Mouse (Mus musculus) midbrain, embryonic 16.5 days (tissue): ENCODE measurements around the gene Abcc3. TPM values are rescaled to one million over a fixed set of nuclear protein-coding genes. Genes with fewer than 3 reads are reported as not detected.

Experiments used
- ATAC-seq: fragments of 200-750 bp; cut with Nextera tagmentation; 2 replicates; pipeline ENCODE4 v1.8.0; 2017; ENCODE audit warnings: moderate TSS enrichment
- H3K27ac ChIP-seq: fragments of 300-500 bp; sonication (generic); 2 replicates; pipeline ENCODE4 v1.5.1; 2014; ENCODE audit warnings: mild to moderate bottlenecking, low read length, mixed read lengths
- H3K27me3 ChIP-seq: fragments of 300-500 bp; sonication (generic); 2 replicates; pipeline ENCODE4 v1.6.1; 2014; ENCODE audit warnings: low read depth, low read length, mixed read lengths; ENCODE audit not compliant: control insufficient read depth, insufficient read depth
- H3K36me3 ChIP-seq: fragments of 300-500 bp; sonication (generic); 2 replicates; pipeline ENCODE4 v1.6.1; 2014; ENCODE audit warnings: mild to moderate bottlenecking, low read length, moderate library complexity, mixed read lengths; ENCODE audit not compliant: control insufficient read depth, insufficient read depth
- H3K4me1 ChIP-seq: fragments of 300-500 bp; sonication (generic); 2 replicates; pipeline ENCODE4 v1.6.1; 2014; ENCODE audit warnings: mild to moderate bottlenecking, low read length, mixed read lengths; ENCODE audit not compliant: control insufficient read depth, insufficient read depth
- H3K4me2 ChIP-seq: fragments of 300-500 bp; sonication (generic); 2 replicates; pipeline ENCODE4 v1.6.1; 2014; ENCODE audit warnings: mild to moderate bottlenecking, low read length, mixed read lengths
- H3K4me3 ChIP-seq: fragments of 300-500 bp; sonication (generic); 2 replicates; pipeline ENCODE4 v1.5.1; 2014; ENCODE audit warnings: low read depth, mild to moderate bottlenecking, low read length, moderate library complexity, mixed read lengths
- H3K9ac ChIP-seq: fragments of 300-500 bp; sonication (generic); 2 replicates; pipeline ENCODE4 v1.6.1; 2014; ENCODE audit warnings: low read depth, low read length, mixed read lengths
- H3K9me3 ChIP-seq: fragments of 300-500 bp; sonication (generic); replicated peaks from 2 replicates; pipeline ENCODE4 v1.6.1; 2014; ENCODE audit warnings: mild to moderate bottlenecking, low read length, mixed read lengths; ENCODE audit not compliant: control insufficient read depth, poor library complexity, severe bottlenecking
- WGBS: fragments of 180-500 bp; shearing (Covaris S2); extraction: QIAGEN DNeasy Blood & Tissue Kit; methylation state at CpG from one replicate; pipeline ENCODE4 v1.1.7; 2014; 5-methylcytosine and 5-hydroxymethylcytosine counted together
- polyA plus RNA-seq: library from polyadenylated mRNA; unstranded; fragments of >200 nt; fragmentation: Nextera tagmentation; extraction: Ambion mirVana; gene quantifications from 2 replicates; pipeline ENCODE4 v1.2.1, GENCODE M21; 2015

The Abcc3 gene
- 0.57 and 0.92 TPM in 2 replicates for polyA plus RNA-seq

- Histone ChIP-seq H3K9ac (no peak within 1 kb of the TSS), H3K4me3 (peak within 1 kb of the TSS; percentile 1; the same call in 1 of the 2 replicates), H3K27ac (no peak within 1 kb of the TSS), H3K4me2 (peak within 1 kb of the TSS; percentile 25), H3K9me3 (no peaks in the 10 kb centered on the region), H3K4me1 (no peaks in the 10 kb centered on the region), H3K27me3 (0 out of 2 replicates have a peak, but pooled peaks cover 3% of the 10 kb centered on the region), H3K36me3 (no peaks in the 10 kb centered on the region)
- 15% methylated on average over 20 of the region's 20 CpGs for WGBS
- no peak for ATAC-seq
These were observed at the start of gene Abcc3 for GRCm38 (mm10) chr11:94392672-94393109. TSS of gene Abcc3 (minus strand) at chr11:94392997.

GRCm38 (mm10) chr11:94441752-94442151 is 49.0 kb upstream of the Abcc3 start:
- no peak overlapping the region for H3K4me3 ChIP-seq

GRCm38 (mm10) chr11:94441122-94441521 is 48.3 kb upstream of the Abcc3 start:
- no peak overlapping the region for H3K9ac ChIP-seq
- H3K4me2 ChIP-seq: no peak overlapping the region
- H3K36me3 ChIP-seq: peaks cover 19% of the 10 kb centered on the region
- no peak overlapping the region for H3K4me3 ChIP-seq
- WGBS: 24% methylated on average over 7 of the region's 7 CpGs
- peaks cover 33% of the 10 kb centered on the region for H3K4me1 ChIP-seq
- H3K9me3 ChIP-seq: no peaks in the 10 kb centered on the region
- H3K27me3 ChIP-seq: no peaks in the 10 kb centered on the region
- peak; percentile 44; the same call in 1 of the 2 replicates for ATAC-seq
- peak overlapping the region; percentile 61 for H3K27ac ChIP-seq

More at GRCm38 (mm10) chr11:94441752-94442151, 49.0 kb upstream of the Abcc3 start:
- Histone ChIP-seq H3K4me2 (no peak overlapping the region), H3K27me3 (no peaks in the 10 kb centered on the region), H3K4me1 (peaks cover 33% of the 10 kb centered on the region), H3K36me3 (peaks cover 19% of the 10 kb centered on the region), H3K9ac (no peak overlapping the region), H3K27ac (0 out of 2 replicates have a peak overlapping the region, but pooled peaks have one; percentile 41), H3K9me3 (no peaks in the 10 kb centered on the region)
- WGBS: 52% methylated on average over 9 of the region's 9 CpGs
- ATAC-seq: no peak

GRCm38 (mm10) chr11:94440421-94440820 is 47.6 kb upstream of the Abcc3 start:
- Histone ChIP-seq H3K9ac (no peak overlapping the region), H3K9me3 (no peaks in the 10 kb centered on the region), H3K4me2 (no peak overlapping the region), H3K4me3 (no peak overlapping the region), H3K27me3 (no peaks in the 10 kb centered on the region), H3K27ac (no peak overlapping the region; the same call in 1 of the 2 replicates), H3K4me1 (peaks cover 32% of the 10 kb centered on the region), H3K36me3 (peaks cover 19% of the 10 kb centered on the region)
- 0 out of 2 replicates have a peak, but pooled peaks have one; percentile 10 for ATAC-seq
- 48% methylated on average over 6 of the region's 6 CpGs for WGBS

- H3K27ac ChIP-seq: 0 out of 2 replicates have a peak overlapping the region, but pooled peaks have one; percentile 18
- no peaks in the 10 kb centered on the region for H3K27me3 ChIP-seq
- peaks cover 18% of the 10 kb centered on the region for H3K36me3 ChIP-seq
- ATAC-seq: no peak
- no peak overlapping the region for H3K4me2 ChIP-seq
- no peaks in the 10 kb centered on the region for H3K9me3 ChIP-seq
- no peak overlapping the region for H3K9ac ChIP-seq
- no peak overlapping the region for H3K4me3 ChIP-seq
- WGBS: 30% methylated on average over 8 of the region's 9 CpGs
- peaks cover 18% of the 10 kb centered on the region for H3K4me1 ChIP-seq
These were observed 36.3 kb upstream of the Abcc3 start for GRCm38 (mm10) chr11:94429011-94429651.

- H3K4me2 ChIP-seq: no peak overlapping the region
- no peaks in the 10 kb centered on the region for H3K9me3 ChIP-seq
- peaks cover 15% of the 10 kb centered on the region for H3K36me3 ChIP-seq
- WGBS: 36% methylated on average over 4 of the region's 4 CpGs
- no peak overlapping the region for H3K9ac ChIP-seq
- peak overlapping the region; percentile 47 for H3K27ac ChIP-seq
- ATAC-seq: peak; percentile 79
- H3K4me1 ChIP-seq: peaks cover 12% of the 10 kb centered on the region
- H3K4me3 ChIP-seq: no peak overlapping the region
- no peaks in the 10 kb centered on the region for H3K27me3 ChIP-seq
These were observed 35.5 kb upstream of the Abcc3 start for GRCm38 (mm10) chr11:94428091-94428835.

- no peak for ATAC-seq
- Histone ChIP-seq H3K27me3 (no peaks in the 10 kb centered on the region), H3K4me1 (peaks cover 13% of the 10 kb centered on the region), H3K36me3 (peaks cover 14% of the 10 kb centered on the region), H3K27ac (no peak overlapping the region), H3K4me3 (no peak overlapping the region), H3K4me2 (no peak overlapping the region), H3K9ac (no peak overlapping the region), H3K9me3 (no peaks in the 10 kb centered on the region)
- WGBS: 77% methylated on average over 10 of the region's 14 CpGs
These were observed 32.9 kb upstream of the Abcc3 start for GRCm38 (mm10) chr11:94425656-94426055.

GRCm38 (mm10) chr11:94425215-94425614 is 32.4 kb upstream of the Abcc3 start:
- ATAC-seq: no peak
- WGBS: 61% methylated on average over 5 of the region's 5 CpGs
- H3K9me3 ChIP-seq: no peaks in the 10 kb centered on the region
- peaks cover 12% of the 10 kb centered on the region for H3K36me3 ChIP-seq
- no peak overlapping the region for H3K9ac ChIP-seq
- H3K4me2 ChIP-seq: no peak overlapping the region
- H3K27ac ChIP-seq: no peak overlapping the region
- H3K4me1 ChIP-seq: peaks cover 14% of the 10 kb centered on the region
- no peaks in the 10 kb centered on the region for H3K27me3 ChIP-seq
- no peak overlapping the region for H3K4me3 ChIP-seq

GRCm38 (mm10) chr11:94424380-94424779 is 31.6 kb upstream of the Abcc3 start:
- Histone ChIP-seq H3K27ac (no peak overlapping the region; the same call in 1 of the 2 replicates), H3K4me2 (no peak overlapping the region), H3K27me3 (no peaks in the 10 kb centered on the region), H3K9ac (no peak overlapping the region), H3K36me3 (peaks cover 9% of the 10 kb centered on the region), H3K9me3 (no peaks in the 10 kb centered on the region), H3K4me3 (no peak overlapping the region), H3K4me1 (peaks cover 18% of the 10 kb centered on the region)
- WGBS: 70% methylated on average over 15 of the region's 15 CpGs
- no peak for ATAC-seq
